Mouse (Mus musculus) brain, embryonic 14.5 days (tissue): ENCODE data around the gene Sohlh2.

Experiments
- CTCF ChIP-seq: fragments of 200-500 bp; IDR thresholded peaks from 2 replicates; pipeline ENCODE4 v1.5.1; 2012; ENCODE audit warnings: inconsistent platforms, mild to moderate bottlenecking, moderate library complexity, borderline replicate concordance; ENCODE audit not compliant: insufficient read depth, insufficient read length; ENCODE audit errors: extremely low read depth
- POLR2A ChIP-seq: fragments of 200-500 bp; IDR thresholded peaks from 2 replicates; pipeline ENCODE4 v1.6.1; 2012; ENCODE audit warnings: mild to moderate bottlenecking, inconsistent platforms, borderline replicate concordance; ENCODE audit not compliant: poor library complexity, insufficient read depth, insufficient read length, severe bottlenecking; ENCODE audit errors: extremely low read depth

DNA sequence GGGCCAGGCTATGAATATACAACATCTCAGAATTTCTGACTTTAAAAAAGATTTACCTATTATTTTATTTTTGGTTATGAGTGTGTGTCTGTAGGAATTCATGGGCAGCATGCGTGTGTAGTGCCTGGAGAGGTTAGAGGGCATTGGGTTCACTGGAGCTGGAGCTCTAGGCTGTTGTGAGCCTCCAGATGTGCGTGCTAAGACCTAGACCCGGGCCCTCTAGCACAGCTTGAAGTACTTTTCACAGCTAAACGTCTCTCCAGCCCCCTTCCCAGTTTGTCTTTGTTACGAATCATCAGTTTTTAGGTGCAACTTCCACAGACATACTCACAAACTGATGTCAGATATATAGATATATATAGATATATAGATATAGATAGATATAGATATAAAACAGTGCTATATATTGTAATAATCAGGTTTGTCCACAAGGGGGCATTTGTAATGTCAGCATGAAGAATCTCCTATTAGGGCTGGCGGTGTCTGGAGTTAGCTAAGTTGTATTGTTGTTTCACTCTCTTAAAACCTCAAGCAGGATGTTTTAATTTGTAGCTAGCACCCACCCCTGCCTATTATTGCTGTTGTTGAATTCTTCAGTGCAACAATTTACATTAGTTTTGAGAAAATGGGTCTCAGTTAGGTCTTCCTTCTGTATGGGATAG lies 29.0 kb upstream of the Sohlh2 start:
- TF ChIP-seq CTCF (peak; percentile 22; the same call in 1 of the 2 replicates), POLR2A (no peak)
